Mouse (Mus musculus) embryo, embryonic 10.5 days (tissue): ENCODE measurements around the gene Spi1.
"Not testable (repeated sequence)": the region's sequence is repeated elsewhere in the genome, so short reads cannot be mapped to it uniquely, and the experiment has no call there.

Experiments used
- DNase-seq: peaks from one replicate; pipeline ENCODE4 v3.0.0-alpha.2; 2015; ENCODE audit warnings: low spot score

Spi1 gene

GRCm38 (mm10) chr2:91096524-91096923 is 14.3 kb downstream of the Spi1 start:
- no peak for DNase-seq

GRCm38 (mm10) chr2:91097015-91097414 is 14.8 kb downstream of the Spi1 start:
- DNase-seq: no peak

- no peak for DNase-seq
Measured at GRCm38 (mm10) chr2:91098156-91098555, 16.0 kb downstream of the Spi1 start.

GRCm38 (mm10) chr2:91101124-91101740 is 19.0 kb downstream of the Spi1 start:
- peak; percentile 95 for DNase-seq

- no peak for DNase-seq
Measured at GRCm38 (mm10) chr2:91108156-91108555, 26.0 kb downstream of the Spi1 start.

GRCm38 (mm10) chr2:91109241-91109640 is 27.1 kb downstream of the Spi1 start:
- no peak for DNase-seq

- no peak for DNase-seq
Measured at GRCm38 (mm10) chr2:91109807-91110385, 27.7 kb downstream of the Spi1 start.

- no peak for DNase-seq
Measured at GRCm38 (mm10) chr2:91110429-91110828, 28.2 kb downstream of the Spi1 start.

GRCm38 (mm10) chr2:91111832-91112231 is 29.6 kb downstream of the Spi1 start:
- not testable (repeated sequence) for DNase-seq

GRCm38 (mm10) chr2:91112491-91112890 is 30.3 kb downstream of the Spi1 start:
- DNase-seq: no peak

- DNase-seq: no peak
Measured at GRCm38 (mm10) chr2:91113334-91113733, 31.1 kb downstream of the Spi1 start.

- DNase-seq: no peak
Measured at GRCm38 (mm10) chr2:91113852-91114251, 31.7 kb downstream of the Spi1 start.

GRCm38 (mm10) chr2:91114781-91115577 is 32.8 kb downstream of the Spi1 start:
- peak; percentile 97 for DNase-seq

GRCm38 (mm10) chr2:91115578-91115970 is 33.4 kb downstream of the Spi1 start:
- no peak for DNase-seq

GRCm38 (mm10) chr2:91116842-91117241 is 34.7 kb downstream of the Spi1 start:
- no peak for DNase-seq

- no peak for DNase-seq
Measured at GRCm38 (mm10) chr2:91117585-91118275, 35.5 kb downstream of the Spi1 start, which contains the start of gene Mybpc3. Gene Mybpc3 (plus strand): TSS chr2:91118144.

GRCm38 (mm10) chr2:91118647-91119046 is 36.5 kb downstream of the Spi1 start:
- DNase-seq: no peak

- DNase-seq: no peak
Measured at GRCm38 (mm10) chr2:91119061-91119460, 36.9 kb downstream of the Spi1 start.

- no peak for DNase-seq
Measured at GRCm38 (mm10) chr2:91119551-91119950, 37.4 kb downstream of the Spi1 start.

GRCm38 (mm10) chr2:91120261-91120671 is 38.1 kb downstream of the Spi1 start:
- no peak for DNase-seq

GRCm38 (mm10) chr2:91121011-91121410 is 38.8 kb downstream of the Spi1 start:
- no peak for DNase-seq

GRCm38 (mm10) chr2:91121497-91121896 is 39.3 kb downstream of the Spi1 start:
- no peak for DNase-seq

GRCm38 (mm10) chr2:91123521-91123920 is 41.3 kb downstream of the Spi1 start:
- no peak for DNase-seq
